Mouse (Mus musculus) cerebellum, adult 9-10 months (tissue): ENCODE measurements around the gene Hdgfl2.

ENCODE experiments used
- DNase-seq: peaks from one replicate; pipeline ENCODE4 v3.0.0; 2022

Gene Hdgfl2

GRCm38 (mm10) chr17:56106981-56107380, 27.5 kb downstream of the Hdgfl2 start:
- DNase-seq: no peak

- no peak for DNase-seq
Observed at GRCm38 (mm10) chr17:56107736-56108135, 28.3 kb downstream of the Hdgfl2 start.

GRCm38 (mm10) chr17:56108334-56109044, 29.1 kb downstream of the Hdgfl2 start:
- DNase-seq: no peak

- no peak for DNase-seq
Observed at GRCm38 (mm10) chr17:56109219-56110051, 30.0 kb downstream of the Hdgfl2 start, which contains the start of gene Plin4. TSS of gene Plin4 (minus strand) at chr17:56109803.

- no peak for DNase-seq
Observed at GRCm38 (mm10) chr17:56110571-56110970, 31.1 kb downstream of the Hdgfl2 start.

GRCm38 (mm10) chr17:56111021-56111420, 31.6 kb downstream of the Hdgfl2 start:
- DNase-seq: no peak

GRCm38 (mm10) chr17:56111864-56112263, 32.4 kb downstream of the Hdgfl2 start:
- peak; percentile 81 for DNase-seq

- DNase-seq: no peak
Observed at GRCm38 (mm10) chr17:56112743-56113142, 33.3 kb downstream of the Hdgfl2 start.

- no peak for DNase-seq
Observed at GRCm38 (mm10) chr17:56116193-56116592, 36.8 kb downstream of the Hdgfl2 start.

- no peak for DNase-seq
Observed at GRCm38 (mm10) chr17:56117251-56117710, 37.8 kb downstream of the Hdgfl2 start, which contains the start of gene Plin5. TSS of gene Plin5 (minus strand) at chr17:56117596.

- DNase-seq: no peak
Observed at GRCm38 (mm10) chr17:56119431-56119830, 40.0 kb downstream of the Hdgfl2 start.

GRCm38 (mm10) chr17:56119981-56120880, 40.8 kb downstream of the Hdgfl2 start:
- DNase-seq: no peak

GRCm38 (mm10) chr17:56121826-56122225, 42.4 kb downstream of the Hdgfl2 start, which contains the start of gene Lrg1:
TSS of gene Lrg1 (minus strand) at chr17:56122001.
- DNase-seq: no peak

- DNase-seq: no peak
Observed at GRCm38 (mm10) chr17:56123161-56123560, 43.7 kb downstream of the Hdgfl2 start.

- no peak for DNase-seq
Observed at GRCm38 (mm10) chr17:56123681-56124340, 44.4 kb downstream of the Hdgfl2 start.

- no peak for DNase-seq
Observed at GRCm38 (mm10) chr17:56124377-56125275, 45.2 kb downstream of the Hdgfl2 start.

GRCm38 (mm10) chr17:56125276-56125630, 45.8 kb downstream of the Hdgfl2 start:
- no peak for DNase-seq

- DNase-seq: no peak
Observed at GRCm38 (mm10) chr17:56126175-56126574, 46.7 kb downstream of the Hdgfl2 start.

GRCm38 (mm10) chr17:56128246-56128645, 48.8 kb downstream of the Hdgfl2 start:
- DNase-seq: no peak

GRCm38 (mm10) chr17:56131136-56131535, 51.7 kb downstream of the Hdgfl2 start:
- no peak for DNase-seq

GRCm38 (mm10) chr17:56131814-56132213, 52.4 kb downstream of the Hdgfl2 start:
- peak; percentile 77 for DNase-seq
